ENCODE assay signal across 7 mouse cellular contexts in genomic region chr17:24737135-24737810, GRCm38 (mm10). TPM values are rescaled to one million over a fixed set of nuclear protein-coding genes. Genes with fewer than 3 reads are reported as not detected.
DNase-seq lines count a peak whose midpoint lies in the region; ATAC-seq and TF ChIP-seq lines count a peak whose summit lies in the region.

No protein-coding gene starts in this region.

- H3K4me3 ChIP-seq in thymus, adult 2 months (ENCODE audit: control insufficient read depth, insufficient read depth, low read length): peak overlapping the region; percentile 79
- peak overlapping the region; percentile 71 for H3K4me3 ChIP-seq in liver, embryonic 11.5 days (ENCODE audit: low read depth, low read length)

- intact Hi-C loops in left cerebral cortex, postnatal 36 days (cut with DNase I): no loop called here

- no peak overlapping the region for H3K27ac ChIP-seq in thymus, adult 2 months (ENCODE audit: control insufficient read depth, insufficient read depth, low read length)
- H3K27ac ChIP-seq in liver, embryonic 11.5 days (ENCODE audit: low read depth, low read length): peak overlapping the region; percentile 46; the same call in 1 of the 2 replicates

- no peak for TF ChIP-seq CTCF in thymus, adult 2 months (IDR thresholded peaks at IDR 0.05; ENCODE audit: borderline replicate concordance, control insufficient read depth, extremely low read depth, insufficient read depth, low read length, poor library complexity)

- H3K36me3 ChIP-seq in thymus, adult 2 months (ENCODE audit: control insufficient read depth, insufficient read depth, low read length): no peaks in the 10 kb centered on the region; the same call in 1 of the 2 replicates
- H3K36me3 ChIP-seq in liver, embryonic 11.5 days (ENCODE audit: control insufficient read depth, insufficient read depth, low read length): no peaks in the 10 kb centered on the region

- peaks cover 12% of the 10 kb centered on the region for H3K4me1 ChIP-seq in thymus, adult 2 months (replicated peaks; ENCODE audit: control insufficient read depth, insufficient read depth, low read length)
- peaks cover 12% of the 10 kb centered on the region for H3K4me1 ChIP-seq in liver, embryonic 11.5 days (replicated peaks; ENCODE audit: control insufficient read depth, insufficient read depth, low read length)

- DNase-seq in thymus, adult 2 months: no peak
- DNase-seq in thymus, adult 18-20 months: no peak
- no peak for DNase-seq in liver, embryonic 11.5 days (ENCODE audit: low spot score)
- DNase-seq in frontal cortex, postnatal 36 days (ENCODE audit: low spot score in 2 of 2): no peak
- DNase-seq in left cerebral cortex, postnatal 36 days (ENCODE audit: low spot score in 2 of 2): no peak

- peak overlapping the region; percentile 90 for H3K4me2 ChIP-seq in liver, embryonic 11.5 days

- TF ChIP-seq POLR2A in thymus, adult 2 months (IDR thresholded peaks at IDR 0.05; ENCODE audit: control insufficient read depth, extremely low read depth, insufficient read depth, low read length, poor library complexity): no peak

- no peaks in the 10 kb centered on the region for H3K27me3 ChIP-seq in thymus, adult 2 months (ENCODE audit: control insufficient read depth, insufficient read depth, low read length)
- H3K27me3 ChIP-seq in liver, embryonic 11.5 days (replicated peaks; ENCODE audit: control insufficient read depth, insufficient read depth, low read length): no peaks in the 10 kb centered on the region

- 39% methylated on average over 8 of the region's 8 CpGs for WGBS in thymus, adult 2 months
- WGBS in liver, embryonic 11.5 days: 23% methylated on average over 8 of the region's 8 CpGs

- ATAC-seq in granulocyte monocyte progenitor cell, adult 5-6 weeks (replicated peaks; ENCODE audit: poor library complexity, severe bottlenecking): peak; percentile 64
- no peak for ATAC-seq in liver, embryonic 11.5 days (replicated peaks; ENCODE audit: low FRiP score)
- peak; percentile 39 for ATAC-seq in neutrophil, adult 5-6 weeks (ENCODE audit: extremely low read depth, insufficient number of reproducible peaks, low FRiP score, poor library complexity, severe bottlenecking)

- peak overlapping the region; percentile 77 for H3K9ac ChIP-seq in liver, embryonic 11.5 days (ENCODE audit: low read depth, low read length)

- no peaks in the 10 kb centered on the region for H3K9me3 ChIP-seq in liver, embryonic 11.5 days (ENCODE audit: control insufficient read depth, low read length)

RNA-seq across cellular contexts. Expression of gene Msrb1, which starts 0.8 kb away (rescaled TPM):
- 90.7 and 91.5 TPM in 2 replicates for polyA plus RNA-seq in thymus, adult 2 months (2012; rRNA removed)
- total RNA-seq in granulocyte monocyte progenitor cell, adult 5-6 weeks (2014; fragmentation: Nextera tagmentation): 255 and 331 TPM in 2 replicates
- 160 and 195 TPM in 2 replicates for total RNA-seq in granulocyte monocyte progenitor cell, adult 5-6 weeks (2017)
- 30.7 and 31.0 TPM in 2 replicates for polyA plus RNA-seq in liver, embryonic 11.5 days (2014; fragmentation: Nextera tagmentation; extraction: Ambion mirVana)
- 818 and 923 TPM in 2 replicates for total RNA-seq in neutrophil, adult 5-6 weeks (2017)
- total RNA-seq in left cerebral cortex, postnatal 36 days (2021): 10 to 100 TPM; 36.4 to 46.7 TPM

RNA-seq across cellular contexts. Expression of gene Rpl3l, which starts 9.7 kb away (rescaled TPM):
- 0.20 and 7.2 TPM in 2 replicates for polyA plus RNA-seq in thymus, adult 2 months (2012; rRNA removed)
- total RNA-seq in granulocyte monocyte progenitor cell, adult 5-6 weeks (2014; fragmentation: Nextera tagmentation): 0.73 TPM in 1 of 2 replicates, not detected in the other
- total RNA-seq in granulocyte monocyte progenitor cell, adult 5-6 weeks (2017): 0.52 TPM in 1 of 2 replicates, not detected in the other
- polyA plus RNA-seq in liver, embryonic 11.5 days (2014; fragmentation: Nextera tagmentation; extraction: Ambion mirVana): not detected in 2 replicates
- total RNA-seq in neutrophil, adult 5-6 weeks (2017): 1.5 and 4.0 TPM in 2 replicates
- total RNA-seq in left cerebral cortex, postnatal 36 days (2021): under 1 TPM; 0.39 to 0.57 TPM

RNA-seq across cellular contexts. Expression of gene Ndufb10, which starts 13.0 kb away (rescaled TPM):
- polyA plus RNA-seq in thymus, adult 2 months (2012; rRNA removed): 237 and 291 TPM in 2 replicates
- total RNA-seq in granulocyte monocyte progenitor cell, adult 5-6 weeks (2014; fragmentation: Nextera tagmentation): 247 and 248 TPM in 2 replicates
- total RNA-seq in granulocyte monocyte progenitor cell, adult 5-6 weeks (2017): 237 and 286 TPM in 2 replicates
- 301 and 321 TPM in 2 replicates for polyA plus RNA-seq in liver, embryonic 11.5 days (2014; fragmentation: Nextera tagmentation; extraction: Ambion mirVana)
- total RNA-seq in neutrophil, adult 5-6 weeks (2017): 107 and 119 TPM in 2 replicates
- 100 to 1,000 TPM; 193 to 210 TPM for total RNA-seq in left cerebral cortex, postnatal 36 days (2021)

RNA-seq across cellular contexts. Expression of gene Hs3st6, which starts 15.5 kb away (rescaled TPM):
- polyA plus RNA-seq in thymus, adult 2 months (2012; rRNA removed): 15.5 and 15.6 TPM in 2 replicates
- not detected in 2 replicates for total RNA-seq in granulocyte monocyte progenitor cell, adult 5-6 weeks (2014; fragmentation: Nextera tagmentation)
- not detected in 2 replicates for total RNA-seq in granulocyte monocyte progenitor cell, adult 5-6 weeks (2017)
- 0.41 and 0.45 TPM in 2 replicates for polyA plus RNA-seq in liver, embryonic 11.5 days (2014; fragmentation: Nextera tagmentation; extraction: Ambion mirVana)
- 0.58 TPM in 1 of 2 replicates, not detected in the other for total RNA-seq in neutrophil, adult 5-6 weeks (2017)
- total RNA-seq in left cerebral cortex, postnatal 36 days (2021): under 1 TPM; 0.36 to 0.44 TPM

RNA-seq across cellular contexts. Expression of gene Rps2, which starts 19.4 kb away (rescaled TPM):
- 3,358 and 3,484 TPM in 2 replicates for polyA plus RNA-seq in thymus, adult 2 months (2012; rRNA removed)
- total RNA-seq in granulocyte monocyte progenitor cell, adult 5-6 weeks (2014; fragmentation: Nextera tagmentation): 4,639 and 4,919 TPM in 2 replicates
- total RNA-seq in granulocyte monocyte progenitor cell, adult 5-6 weeks (2017): 1,990 and 2,495 TPM in 2 replicates
- 2,083 and 2,225 TPM in 2 replicates for polyA plus RNA-seq in liver, embryonic 11.5 days (2014; fragmentation: Nextera tagmentation; extraction: Ambion mirVana)
- 574 and 580 TPM in 2 replicates for total RNA-seq in neutrophil, adult 5-6 weeks (2017)
- 100 to 1,000 TPM; 291 to 312 TPM for total RNA-seq in left cerebral cortex, postnatal 36 days (2021)
